Mouse (Mus musculus) left cerebral cortex, adult 18-20 months (tissue): ENCODE measurements at regions not wholly inside any gene's neighbourhood (a gene's known extent, or its start where the extent isn't known, plus 50 kb on each side); places are given as distances from the start of the nearest gene placed in this dataset.
A peak's percentile ranks its signal among the peaks of the same experiment; 100 is the strongest.

Source experiments
- DNase-seq, 2 experiments: peaks; one replicate each; pipeline ENCODE4 v3.0.0; 2021 to 2022; ENCODE audit warnings: low spot score in 2 of 2, mixed read lengths in 1 of 2

DNA sequence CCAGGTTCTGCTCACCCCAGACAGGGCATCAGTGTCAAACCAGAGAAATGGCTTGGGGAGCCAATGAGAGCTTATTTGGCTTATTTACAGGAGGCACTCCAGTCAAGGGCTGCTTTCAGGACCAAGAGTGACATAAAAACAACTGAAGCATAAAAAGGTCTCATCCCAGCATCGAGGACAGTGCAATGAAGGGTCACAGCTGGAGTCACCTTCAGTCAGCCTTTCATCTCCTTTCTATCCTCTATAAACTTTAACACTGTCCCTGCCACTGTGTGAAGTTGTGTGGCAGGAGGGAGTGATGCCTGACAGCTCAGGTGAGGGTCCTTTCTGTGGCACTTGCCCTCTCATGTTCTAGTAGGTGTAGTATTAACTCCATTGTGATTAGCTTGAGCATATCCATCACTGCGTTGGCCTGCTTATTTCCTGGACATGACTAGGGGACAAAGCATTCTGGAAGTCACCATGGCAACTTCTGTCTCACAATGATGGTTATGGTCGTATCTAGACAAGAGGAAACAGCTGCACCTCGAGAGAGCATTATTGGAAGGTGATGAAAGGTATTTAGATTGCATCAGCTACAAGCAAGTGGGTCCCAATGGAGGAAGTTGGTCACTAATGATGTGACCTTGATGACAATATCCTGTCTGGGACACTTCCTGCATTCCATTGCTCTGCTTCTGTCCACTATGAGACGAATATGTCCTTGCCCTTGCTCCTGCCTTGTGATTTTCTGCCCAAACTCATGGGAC, 87.8 kb upstream of the Enpp6 start:
- no peak for DNase-seq

DNA sequence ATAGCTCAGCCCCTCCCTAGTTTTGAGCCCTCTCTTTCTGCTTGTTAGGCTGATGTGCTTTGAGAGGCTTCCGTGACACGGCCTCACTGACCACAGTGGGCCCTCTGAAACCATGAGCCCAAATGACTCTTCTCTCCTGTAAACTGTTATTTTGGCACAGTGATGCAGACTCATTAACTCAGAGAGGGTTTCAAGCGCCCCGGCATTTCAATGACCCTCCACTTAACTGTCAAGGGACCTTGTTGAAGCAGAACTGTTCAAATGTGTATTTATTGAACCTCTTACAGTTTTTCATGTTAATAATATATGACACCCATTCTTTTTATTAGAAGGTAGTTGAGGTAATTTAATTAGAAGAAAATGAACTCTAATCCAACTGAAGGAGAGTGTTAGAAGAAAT, 85.9 kb upstream of the Enpp6 start:
- no peak for DNase-seq

DNA sequence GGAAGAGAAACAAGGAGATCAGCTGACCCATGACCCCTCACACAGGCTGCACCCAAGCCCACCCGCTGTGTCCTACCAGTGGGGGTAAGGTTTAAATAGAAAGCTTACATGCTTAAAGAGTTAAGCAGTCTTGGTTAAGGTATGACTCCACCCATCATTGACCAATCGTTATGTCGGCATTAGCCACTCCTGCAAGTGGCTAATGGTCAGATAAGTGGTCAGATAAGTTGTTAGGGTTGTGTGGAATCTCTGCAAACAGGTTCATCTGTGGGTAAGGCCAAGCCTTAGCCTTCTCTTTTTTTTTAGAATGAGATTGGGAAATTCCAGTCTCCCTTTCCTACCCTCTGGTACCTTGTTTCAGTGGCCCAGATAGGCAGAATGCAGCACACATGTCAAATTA, 82.0 kb upstream of the Enpp6 start:
- no peak for DNase-seq

DNA sequence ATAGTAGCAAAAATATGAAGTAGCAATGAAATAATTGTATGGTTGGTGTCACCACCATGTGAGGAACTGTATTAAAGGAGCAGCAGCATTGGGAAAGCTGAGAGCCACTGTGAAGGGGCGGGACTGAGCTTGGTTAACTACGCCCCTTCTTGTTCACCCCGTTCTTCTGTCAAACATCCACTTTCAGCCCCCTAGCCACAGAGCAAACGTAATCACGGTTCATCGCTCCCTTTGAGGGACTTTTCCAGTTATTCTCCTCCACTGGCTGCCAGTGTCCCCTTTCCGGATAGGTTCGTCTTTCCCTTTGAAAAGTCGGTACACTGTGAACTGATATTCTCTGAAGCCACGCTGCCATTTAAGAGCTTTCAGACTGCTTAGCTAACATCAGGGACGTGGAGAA, 79.3 kb upstream of the Enpp6 start:
- no peak for DNase-seq

DNA sequence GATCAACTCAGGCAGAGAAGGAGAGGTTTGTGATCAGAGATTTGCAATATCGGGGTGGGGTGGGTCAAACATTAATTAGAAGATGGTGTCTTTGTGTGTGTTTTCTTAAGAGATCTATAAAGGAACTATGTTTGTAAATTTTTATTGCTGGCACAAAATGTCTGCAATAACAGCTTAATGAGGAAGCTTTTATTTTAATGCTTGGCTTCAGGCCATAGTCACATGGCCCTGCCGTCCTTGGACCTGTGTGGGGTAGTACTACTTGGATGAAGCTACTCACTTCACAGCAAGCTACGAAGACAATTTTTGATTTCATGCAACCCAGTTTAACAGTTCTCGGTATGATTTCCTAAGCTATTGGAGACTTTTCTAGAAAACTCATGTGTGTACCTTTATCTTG, 78.5 kb upstream of the Enpp6 start:
- no peak for DNase-seq

DNA sequence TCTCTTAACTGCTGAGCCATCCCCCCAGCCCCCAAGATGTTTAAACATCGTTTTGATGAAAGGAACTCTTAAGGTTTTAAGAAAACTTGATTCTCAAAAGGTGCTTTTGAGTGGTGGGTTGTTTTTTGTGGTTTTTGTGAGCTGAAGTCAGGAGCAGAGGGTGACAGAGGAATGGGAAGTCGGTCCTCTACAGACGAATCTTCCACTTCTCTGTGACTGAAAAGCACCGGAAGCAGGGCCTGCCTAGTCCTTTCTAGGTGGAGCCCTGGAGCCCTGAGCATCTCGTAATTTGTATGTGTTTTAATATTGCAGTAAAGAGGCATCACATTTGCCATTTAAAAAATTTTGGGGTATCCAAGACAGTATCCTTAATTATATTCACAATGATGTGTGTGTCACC, 72.7 kb upstream of the Enpp6 start:
- no peak for DNase-seq

DNA sequence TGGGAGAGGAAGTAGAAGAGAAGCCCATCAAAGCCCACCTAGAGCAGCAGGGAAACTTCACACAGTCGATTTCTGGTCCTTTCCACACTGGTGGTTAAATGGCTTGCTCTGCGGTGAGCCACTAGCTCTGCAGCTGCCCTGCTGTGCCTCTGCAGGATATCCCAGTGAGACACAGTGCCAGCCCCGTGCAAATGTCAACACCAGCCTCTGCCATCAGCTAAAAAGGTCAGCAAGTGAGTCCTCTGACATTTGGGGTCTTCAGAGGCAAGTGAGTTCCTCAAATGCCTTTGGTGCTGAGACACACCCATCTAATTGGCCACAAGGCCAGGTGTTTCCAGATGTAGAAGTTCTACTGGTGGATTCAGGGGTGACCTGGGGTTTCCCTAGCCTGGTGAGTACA, 66.6 kb upstream of the Enpp6 start:
- DNase-seq, result no peak

DNA sequence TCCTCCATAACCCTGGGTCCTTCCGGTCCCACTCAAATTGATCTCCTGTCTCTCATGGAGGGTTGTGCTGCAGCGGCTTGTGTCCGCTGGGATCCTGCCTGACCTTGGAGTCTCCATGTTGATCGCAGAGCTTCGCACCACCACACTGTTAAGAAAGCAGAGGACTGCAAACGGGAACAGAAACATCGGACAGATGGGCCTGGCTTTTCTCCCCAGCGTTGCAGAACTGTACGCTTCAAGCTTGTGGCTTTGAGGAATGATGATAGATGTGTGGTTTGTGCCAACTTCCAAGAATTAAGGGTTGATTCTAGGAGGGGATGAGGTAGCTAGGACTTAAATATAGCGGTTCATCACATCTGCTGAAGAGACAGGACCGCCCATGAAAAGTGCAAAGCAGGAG, 65.6 kb upstream of the Enpp6 start:
- DNase-seq, result no peak

DNA sequence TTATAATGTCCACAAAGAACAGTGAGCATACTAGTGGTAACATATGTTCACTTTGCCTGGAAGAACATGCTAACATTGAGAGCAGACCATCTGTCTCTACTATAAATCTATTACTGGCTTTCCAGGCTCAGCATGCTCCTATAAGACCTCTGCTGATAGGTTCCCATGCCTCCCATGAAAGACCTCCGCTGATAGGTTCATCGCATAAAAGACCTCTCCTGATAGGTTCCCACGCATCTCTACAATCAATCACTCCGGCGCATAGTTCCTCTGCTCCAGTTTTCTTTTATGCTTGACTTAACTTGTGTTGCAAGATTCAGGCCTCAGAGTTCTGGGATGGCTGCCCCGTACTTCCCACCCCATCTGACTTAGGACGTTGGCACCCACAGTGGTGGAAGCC, 65.1 kb upstream of the Enpp6 start:
- no peak for DNase-seq

DNA sequence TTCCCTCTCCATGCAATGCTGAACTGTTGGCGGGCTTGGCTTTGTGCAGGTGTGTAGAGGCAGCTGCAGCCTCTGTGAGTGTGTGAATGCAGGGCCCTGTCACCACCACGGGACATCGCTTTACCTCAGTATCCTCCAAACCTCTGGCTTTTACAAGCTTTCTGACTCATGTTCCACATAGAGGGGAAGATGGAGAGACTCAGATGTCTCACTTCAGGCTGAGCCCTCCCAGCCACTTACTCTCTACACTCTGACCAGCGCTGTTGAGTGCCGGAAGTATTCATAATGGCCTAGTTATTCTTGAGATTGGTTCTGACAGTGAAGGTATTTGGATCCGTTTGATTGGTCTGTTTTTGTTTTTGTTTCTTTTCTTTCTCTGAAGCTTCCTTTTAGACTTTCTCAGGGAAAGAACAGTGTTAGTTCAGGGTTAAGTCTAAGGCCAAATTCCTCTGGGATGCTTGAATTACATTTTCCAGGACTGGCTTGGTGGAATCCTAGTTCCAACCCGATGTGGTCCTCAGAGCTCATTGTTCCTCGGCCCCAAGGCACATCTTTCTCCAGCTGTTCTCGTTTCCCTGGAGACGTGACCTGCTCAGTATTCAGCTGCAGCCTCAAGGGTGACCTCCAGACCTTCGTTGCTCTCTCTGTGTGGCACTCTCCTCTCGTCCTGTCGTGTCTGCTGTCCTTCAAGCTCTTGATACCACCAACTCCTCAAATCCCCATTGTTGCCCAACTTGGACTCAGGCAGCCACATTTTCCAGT, 61.7 kb upstream of the Enpp6 start:
- no peak for DNase-seq

DNA sequence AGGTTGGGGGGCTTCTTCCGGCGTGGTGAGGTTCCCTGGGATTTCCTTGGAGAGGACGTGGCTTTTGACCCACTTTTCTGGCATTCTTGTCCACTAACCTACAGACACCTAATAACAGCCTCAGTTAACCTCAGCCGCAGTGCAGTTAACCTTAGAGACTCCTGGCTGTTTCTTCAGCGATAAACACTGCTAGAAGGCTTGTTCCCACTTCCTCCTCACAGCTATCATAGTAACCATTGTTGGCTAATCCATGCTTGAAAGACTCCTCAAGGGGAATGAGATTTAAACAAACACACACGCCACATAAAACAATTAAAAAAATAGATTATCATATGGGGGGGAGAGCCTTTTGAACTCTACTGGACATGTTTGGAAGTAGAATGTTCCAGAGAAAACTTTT, 58.0 kb upstream of the Enpp6 start:
- DNase-seq, result no peak

DNA sequence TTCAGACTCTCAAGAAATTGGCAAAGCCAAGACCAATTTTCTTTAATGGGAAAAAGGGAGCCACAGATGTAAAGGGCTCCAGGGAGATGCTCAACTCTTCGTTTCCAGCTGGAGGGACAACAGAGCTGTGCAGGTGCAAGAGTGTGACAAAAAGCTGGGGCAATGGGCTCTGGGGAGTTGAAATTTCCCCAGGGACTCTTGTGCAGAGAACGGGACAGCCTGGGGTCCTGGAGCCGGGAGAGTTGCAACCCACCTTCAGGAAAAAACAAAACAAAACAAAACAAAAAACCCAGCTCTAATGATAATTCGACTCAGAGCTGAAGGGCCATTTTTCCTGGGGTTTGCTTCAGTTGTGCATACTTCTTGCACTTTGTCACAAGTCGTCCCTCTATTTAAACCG, 57.0 kb upstream of the Enpp6 start:
- no peak for DNase-seq

DNA sequence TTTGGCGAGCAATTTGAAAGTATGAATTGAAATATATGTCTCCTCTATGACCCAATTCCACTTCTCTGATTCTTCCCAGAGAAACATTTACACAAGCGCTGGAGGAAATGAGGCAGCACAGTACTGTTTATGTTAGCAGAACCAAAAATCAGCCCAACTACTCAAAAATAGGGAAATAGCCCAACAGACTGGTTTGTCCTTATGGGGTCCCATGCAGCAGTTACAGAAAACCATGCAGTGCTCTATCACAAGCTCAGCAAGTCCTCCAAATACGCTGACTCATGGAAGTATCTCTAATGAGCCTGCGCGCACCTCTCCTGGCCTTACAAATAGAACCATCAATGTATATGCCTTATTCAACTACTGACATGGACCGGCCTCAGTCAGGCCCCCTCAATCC, 55.4 kb upstream of the Enpp6 start:
- DNase-seq, result no peak

DNA sequence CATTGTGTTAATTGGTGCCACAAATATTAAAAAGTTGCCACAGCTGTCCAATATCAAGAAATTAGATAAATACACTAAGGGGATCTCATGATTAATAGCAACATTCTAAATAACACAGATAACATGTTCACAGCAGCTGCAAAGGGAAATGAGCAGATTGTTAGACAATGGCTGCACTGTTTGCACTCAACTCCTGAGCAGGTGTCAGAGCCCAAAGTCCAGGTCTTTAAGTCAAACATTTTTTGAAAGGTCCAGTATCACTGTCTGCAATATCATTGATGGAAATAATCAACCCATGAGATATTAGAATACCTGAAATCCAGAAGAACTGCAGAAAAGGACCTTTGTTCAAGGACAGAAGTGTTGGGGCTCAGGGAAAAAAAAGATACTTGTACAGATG, 53.4 kb upstream of the Enpp6 start:
- no peak for DNase-seq

DNA sequence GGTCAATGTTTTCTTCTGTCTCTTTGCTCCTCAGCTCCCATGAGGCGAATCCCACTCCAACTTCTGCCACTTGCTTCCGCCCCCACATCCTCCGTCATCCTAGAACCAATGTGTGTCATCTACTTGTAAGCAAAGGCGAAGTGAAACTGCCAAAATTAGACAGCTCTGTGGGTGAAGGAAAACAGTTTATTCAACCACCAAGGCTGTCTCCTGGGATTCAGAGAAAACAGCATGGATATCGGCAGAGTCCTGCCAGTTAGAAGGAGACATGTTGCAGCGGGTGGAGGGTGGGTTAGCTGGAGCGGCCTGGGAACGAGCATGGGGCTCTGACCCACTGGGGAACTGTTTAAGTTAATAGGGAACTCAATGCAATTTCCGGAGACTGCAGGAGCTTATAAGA, 52.4 kb upstream of the Enpp6 start:
- DNase-seq, result peak; percentile 73 to 81

DNA sequence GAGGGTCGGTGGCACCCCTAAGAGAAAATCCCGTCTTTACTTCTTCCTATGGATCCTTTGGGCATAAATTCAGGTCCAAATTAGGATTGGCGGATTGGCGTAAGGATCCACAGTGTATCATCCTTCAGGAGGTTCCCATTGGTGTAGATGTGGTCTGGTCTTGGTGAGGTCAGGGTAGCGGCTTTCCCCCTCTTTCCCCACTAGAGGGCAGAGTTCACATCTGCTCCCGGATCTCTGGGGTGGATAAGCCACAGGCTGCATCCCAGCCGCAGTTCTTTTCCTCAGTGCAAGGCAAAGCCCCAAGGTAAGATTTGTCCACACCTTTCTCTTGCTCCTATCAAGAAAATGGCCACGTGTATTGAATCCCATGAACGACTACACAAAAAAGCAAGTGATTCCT, 51.8 kb upstream of the Enpp6 start:
- peak; percentile 27 to 46 for DNase-seq

DNA sequence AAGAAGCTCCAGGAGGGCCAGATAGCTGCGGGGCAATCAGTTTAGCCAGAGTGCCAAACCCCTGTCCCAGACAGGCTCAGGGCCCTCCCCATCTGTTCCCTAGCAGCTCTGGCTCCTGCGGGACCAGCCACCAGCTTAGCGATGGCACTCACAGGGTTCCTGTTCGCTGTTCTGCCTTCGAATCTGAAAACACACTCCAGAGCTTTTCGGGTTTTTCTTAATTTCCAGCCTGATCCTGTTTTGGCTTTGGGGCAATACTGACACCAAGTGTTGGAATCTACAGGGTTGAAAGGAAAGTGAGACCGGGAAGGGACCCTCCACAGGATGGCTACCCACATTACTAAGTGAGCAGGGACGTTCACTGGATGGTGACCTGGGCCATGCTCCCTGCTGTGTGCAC, 50.6 kb upstream of the Enpp6 start:
- DNase-seq, result no peak
